Mouse (Mus musculus): ENCODE results near the gene Neu1. TPM values are rescaled to one million over a fixed set of nuclear protein-coding genes. Genes with fewer than 3 reads are reported as not detected.
"Not testable (repeated sequence)": the region's sequence is repeated elsewhere in the genome, so short reads cannot be mapped to it uniquely, and the experiment has no call there.

Gene Neu1
- polyA plus RNA-seq, 1 experiment from 2014 or later = 25.2 TPM

DNA sequence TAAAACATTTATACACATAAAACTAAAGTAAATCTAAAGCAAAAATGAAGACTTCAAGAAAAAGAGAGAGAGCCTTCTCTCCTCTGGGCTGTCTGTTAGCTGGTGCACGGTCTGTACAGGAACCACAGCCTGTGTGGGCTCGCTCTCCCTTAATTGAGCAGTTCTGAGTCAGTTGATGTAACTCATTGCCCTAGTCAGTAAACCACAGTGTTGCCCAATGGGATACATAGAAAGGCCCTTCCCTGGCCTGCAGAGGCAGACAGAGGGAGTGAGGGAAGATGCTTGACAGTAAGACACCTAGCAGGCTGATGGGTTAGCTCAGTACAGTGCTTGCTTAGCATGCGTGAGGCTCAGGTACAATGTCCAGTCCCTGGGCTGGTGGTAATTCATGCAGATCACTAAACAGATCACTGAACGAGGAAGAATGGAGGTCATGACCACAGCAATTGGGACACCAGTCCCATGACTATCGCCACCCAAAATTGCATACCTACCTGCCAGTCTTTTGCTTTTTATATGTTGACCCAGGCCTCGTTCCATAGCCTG, 7.0 kb downstream of the Neu1 start:
- Histone ChIP-seq H3K9me3 (replicated peaks) (no peaks in the 10 kb centered on the region), H3K36me3 (peaks cover 13% of the 10 kb centered on the region; the same call in 1 of the 2 replicates), H3K9ac (no peak overlapping the region), H3K4me2 (replicated peaks) (no peak overlapping the region), H3K4me3 (no peak overlapping the region), H3K27ac (no peak overlapping the region), H3K27me3 (no peaks in the 10 kb centered on the region), H3K4me1 (peaks cover 14% of the 10 kb centered on the region; the same call in 1 of the 2 replicates)
- ATAC-seq (ENCODE audit: low FRiP score) = no peak
- WGBS = 85% methylated on average over 6 of the region's 6 CpGs

DNA sequence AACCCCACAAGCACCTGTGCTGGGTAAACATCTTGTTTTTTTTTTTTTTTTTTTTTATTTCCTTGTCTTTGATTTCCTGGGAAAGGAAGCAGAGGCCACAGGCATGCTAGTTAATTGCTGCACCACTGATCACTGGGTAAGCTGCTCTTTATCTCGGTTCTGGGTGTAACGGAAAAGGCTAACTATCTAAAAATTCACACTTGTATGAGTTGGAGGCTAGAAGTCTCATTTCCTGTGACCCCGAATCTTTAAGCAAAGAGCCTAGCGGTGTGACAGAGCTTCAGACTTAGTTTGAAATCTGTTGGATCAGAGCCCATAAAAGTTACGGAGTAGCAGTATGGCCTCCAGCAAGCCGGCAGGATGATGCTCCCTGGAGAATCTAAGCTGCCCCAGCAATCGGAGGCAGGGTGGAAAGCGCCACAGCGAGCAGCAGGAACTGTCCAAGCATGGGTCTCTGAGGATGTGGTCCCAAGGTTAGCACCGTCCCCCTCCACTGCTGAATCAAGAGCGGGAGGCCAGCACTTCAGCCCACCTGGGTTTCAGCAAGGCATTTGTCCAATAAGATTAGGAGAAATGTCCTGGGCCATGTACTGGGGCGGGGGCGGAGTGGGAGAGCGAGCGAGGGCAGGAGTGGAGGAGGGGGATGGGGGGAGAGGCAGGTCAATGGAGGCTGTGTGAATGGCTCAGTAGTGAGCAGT, 10.4 kb downstream of the Neu1 start:
- Histone ChIP-seq H3K9ac (peak overlapping the region; percentile 5; the same call in 1 of the 2 replicates), H3K27ac (no peak overlapping the region), H3K27me3 (no peaks in the 10 kb centered on the region), H3K4me3 (peak overlapping the region; percentile 15), H3K36me3 (no peaks in the 10 kb centered on the region), H3K9me3 (replicated peaks) (no peaks in the 10 kb centered on the region), H3K4me1 (peaks cover 6% of the 10 kb centered on the region; the same call in 1 of the 2 replicates), H3K4me2 (replicated peaks) (peak overlapping the region; percentile 43)
- no peak for ATAC-seq (ENCODE audit: low FRiP score)
- WGBS = 12% methylated on average over 15 of the region's 15 CpGs

DNA sequence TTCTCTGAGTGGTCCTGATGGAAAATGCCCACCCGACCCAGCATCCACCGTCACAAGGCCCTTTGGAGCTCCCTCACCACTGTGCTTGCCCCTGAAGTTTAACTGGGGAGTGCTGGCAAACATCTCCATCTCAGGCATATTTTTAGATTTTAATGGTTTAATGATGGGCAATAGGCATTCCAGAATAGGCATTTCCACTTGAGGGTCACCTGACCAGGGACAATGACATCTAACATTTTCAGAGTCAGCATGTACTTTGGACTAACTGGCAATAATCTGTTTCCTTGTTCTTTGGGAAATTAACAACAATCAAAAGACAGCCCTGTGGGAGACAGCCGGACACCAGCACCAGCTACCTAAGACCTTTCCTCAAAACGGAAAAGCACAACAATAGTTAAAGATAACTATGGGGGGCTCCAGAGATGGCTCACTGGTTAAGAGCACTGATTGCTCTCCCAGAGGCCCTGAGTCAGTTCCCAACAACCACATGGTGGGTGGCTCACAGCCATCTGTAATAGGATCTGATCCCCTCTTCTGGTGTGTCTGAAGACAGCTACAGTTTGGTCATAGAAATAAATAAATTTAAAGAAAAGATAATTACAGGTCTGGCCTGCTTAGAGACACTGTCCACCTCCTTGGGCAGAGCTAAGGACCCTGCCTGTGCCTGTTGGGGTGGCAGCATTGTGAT, 12.2 kb downstream of the Neu1 start:
- H3K27ac ChIP-seq = no peak overlapping the region
- ATAC-seq (ENCODE audit: low FRiP score) = no peak
- H3K9ac ChIP-seq = no peak overlapping the region
- WGBS = 80% methylated on average over 4 of the region's 4 CpGs
- no peak overlapping the region for H3K4me2 ChIP-seq (replicated peaks)
- H3K9me3 ChIP-seq (replicated peaks) = no peaks in the 10 kb centered on the region
- no peaks in the 10 kb centered on the region for H3K27me3 ChIP-seq
- H3K36me3 ChIP-seq = no peaks in the 10 kb centered on the region
- no peak overlapping the region for H3K4me3 ChIP-seq
- peaks cover 6% of the 10 kb centered on the region; the same call in 1 of the 2 replicates for H3K4me1 ChIP-seq

DNA sequence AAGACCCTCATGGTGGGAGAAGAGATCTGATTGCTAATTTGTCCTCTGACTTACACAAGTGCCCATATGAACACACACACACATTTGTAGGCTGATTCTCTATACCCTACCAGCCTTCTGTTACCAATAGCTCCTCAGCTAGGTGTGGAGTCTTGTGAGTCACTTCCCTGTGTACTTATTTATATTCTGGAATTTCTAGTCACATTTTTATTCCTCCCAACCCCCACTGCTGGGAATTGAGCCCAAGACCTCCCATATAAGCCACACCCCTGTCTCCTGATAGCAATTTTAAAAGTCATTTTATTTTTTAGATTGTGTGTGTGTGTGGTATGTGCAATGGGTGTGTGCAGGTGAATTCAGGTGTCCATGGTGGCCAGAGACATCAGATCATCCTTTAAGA, 13.3 kb downstream of the Neu1 start:
- Histone ChIP-seq H3K27ac (no peak overlapping the region), H3K36me3 (peaks cover 1% of the 10 kb centered on the region), H3K27me3 (no peaks in the 10 kb centered on the region), H3K4me2 (replicated peaks) (no peak overlapping the region), H3K9me3 (replicated peaks) (no peaks in the 10 kb centered on the region), H3K9ac (no peak overlapping the region), H3K4me1 (peaks cover 6% of the 10 kb centered on the region; the same call in 1 of the 2 replicates), H3K4me3 (no peak overlapping the region)
- ATAC-seq (ENCODE audit: low FRiP score) = no peak

DNA sequence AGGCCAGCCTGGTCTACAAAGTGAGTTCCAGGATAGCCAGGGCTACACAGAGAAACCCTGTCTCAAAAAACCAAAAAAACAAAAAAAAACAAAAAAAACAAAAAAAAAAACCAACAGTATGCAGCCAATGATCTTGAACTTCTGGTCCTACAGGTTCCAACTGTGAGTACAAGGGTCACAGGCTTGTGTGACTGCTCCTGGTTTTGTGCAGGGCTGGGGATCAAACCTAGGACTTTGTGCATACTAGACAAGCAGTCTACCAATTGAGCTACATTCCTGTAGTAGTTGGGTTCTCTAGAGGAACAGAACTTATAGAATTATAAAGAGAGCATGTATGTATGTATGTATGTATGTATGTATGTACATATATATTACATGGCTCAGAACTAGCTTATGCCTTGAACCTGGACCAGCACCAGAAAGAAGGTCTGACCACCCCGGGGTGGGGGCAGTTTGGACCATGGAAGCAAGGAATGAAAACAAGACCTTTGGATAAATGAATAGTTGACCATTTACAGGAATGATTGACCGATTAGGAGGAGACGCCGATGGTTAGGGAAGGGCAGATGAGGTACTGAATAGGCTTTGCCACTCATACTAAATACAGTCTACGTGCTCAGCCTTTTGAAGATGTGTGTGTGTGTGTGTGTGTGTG, 15.6 kb downstream of the Neu1 start:
- no peak overlapping the region for H3K4me3 ChIP-seq
- H3K9me3 ChIP-seq (replicated peaks) = no peaks in the 10 kb centered on the region
- 93% methylated on average over 5 of the region's 5 CpGs for WGBS
- no peak overlapping the region for H3K9ac ChIP-seq
- H3K36me3 ChIP-seq = peaks cover 17% of the 10 kb centered on the region
- H3K4me1 ChIP-seq = peaks cover 16% of the 10 kb centered on the region
- no peak for ATAC-seq (ENCODE audit: low FRiP score)
- H3K4me2 ChIP-seq (replicated peaks) = no peak overlapping the region
- H3K27me3 ChIP-seq = no peaks in the 10 kb centered on the region
- no peak overlapping the region for H3K27ac ChIP-seq

DNA sequence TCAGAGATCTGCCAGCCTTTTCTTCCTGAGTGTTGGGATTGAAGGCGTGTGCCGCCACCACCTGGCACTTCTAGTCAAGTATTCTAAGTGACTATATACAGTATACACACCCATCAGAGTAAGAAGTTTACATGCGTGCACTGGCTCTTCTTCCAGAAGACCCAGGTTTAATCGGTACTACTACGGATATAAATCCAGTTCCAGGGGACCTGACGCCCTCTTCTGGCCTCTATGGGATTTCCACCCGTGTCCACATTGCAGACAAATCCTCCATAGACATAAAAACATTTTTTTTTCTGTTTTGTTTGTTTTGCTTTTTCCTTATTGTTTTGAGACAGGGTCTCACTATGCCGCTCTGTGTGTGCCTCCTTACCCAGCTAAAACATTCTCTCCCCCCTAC, 16.6 kb downstream of the Neu1 start:
- Histone ChIP-seq H3K4me2 (replicated peaks) (no peak overlapping the region), H3K9ac (no peak overlapping the region), H3K4me3 (no peak overlapping the region), H3K36me3 (peaks cover 17% of the 10 kb centered on the region), H3K27ac (peak overlapping the region; percentile 35; the same call in 1 of the 2 replicates), H3K27me3 (no peaks in the 10 kb centered on the region), H3K4me1 (peaks cover 13% of the 10 kb centered on the region), H3K9me3 (replicated peaks) (no peaks in the 10 kb centered on the region)
- WGBS = 35% methylated on average over 8 of the region's 8 CpGs
- ATAC-seq (ENCODE audit: low FRiP score) = no peak

DNA sequence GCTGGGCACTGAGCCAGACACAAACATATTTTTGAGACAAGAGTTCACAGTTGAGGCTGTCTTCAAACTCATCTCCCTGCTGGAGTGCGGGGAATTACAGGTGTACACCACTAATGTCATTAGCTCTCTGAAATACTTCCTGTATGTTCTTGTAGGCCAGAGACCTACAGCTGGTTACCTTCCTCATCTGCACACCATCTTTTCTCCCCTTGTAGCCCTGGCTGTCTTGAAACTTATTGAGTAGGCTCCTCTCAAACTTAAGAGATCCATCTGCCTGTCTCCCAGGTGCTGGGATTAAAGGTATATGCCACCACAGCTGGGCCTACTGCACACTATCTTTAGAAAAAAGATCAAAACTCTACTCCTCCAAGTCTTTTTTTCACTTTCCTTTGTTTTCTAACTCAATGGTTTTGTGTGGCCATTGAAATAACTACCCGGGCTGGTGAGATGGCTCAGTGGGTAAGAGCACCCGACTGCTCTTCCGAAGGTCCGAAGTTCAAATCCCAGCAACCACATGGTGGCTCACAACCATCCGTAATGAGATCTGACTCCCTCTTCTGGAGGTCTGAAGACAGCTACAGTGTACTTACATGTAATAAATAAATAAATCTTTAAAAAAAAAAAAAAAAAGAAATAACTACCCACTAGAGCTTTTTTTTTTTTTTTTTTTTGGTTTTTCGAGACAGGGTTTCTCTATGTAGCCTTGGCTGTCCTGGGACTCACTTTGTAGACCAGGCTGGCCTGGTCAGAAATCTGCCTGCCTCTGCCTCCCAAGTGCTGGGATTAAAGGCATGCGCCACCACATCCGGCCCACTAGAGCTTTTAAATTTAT, 17.9 kb downstream of the Neu1 start:
- not testable (repeated sequence) for H3K4me2 ChIP-seq (replicated peaks); H3K4me3 ChIP-seq; H3K9me3 ChIP-seq (replicated peaks); H3K9ac ChIP-seq; H3K27ac ChIP-seq; H3K27me3 ChIP-seq; ATAC-seq (ENCODE audit: low FRiP score)
- WGBS = 65% methylated on average over 9 of the region's 9 CpGs
- H3K36me3 ChIP-seq = peaks cover 17% of the 10 kb centered on the region
- H3K4me1 ChIP-seq = peaks cover 13% of the 10 kb centered on the region

DNA sequence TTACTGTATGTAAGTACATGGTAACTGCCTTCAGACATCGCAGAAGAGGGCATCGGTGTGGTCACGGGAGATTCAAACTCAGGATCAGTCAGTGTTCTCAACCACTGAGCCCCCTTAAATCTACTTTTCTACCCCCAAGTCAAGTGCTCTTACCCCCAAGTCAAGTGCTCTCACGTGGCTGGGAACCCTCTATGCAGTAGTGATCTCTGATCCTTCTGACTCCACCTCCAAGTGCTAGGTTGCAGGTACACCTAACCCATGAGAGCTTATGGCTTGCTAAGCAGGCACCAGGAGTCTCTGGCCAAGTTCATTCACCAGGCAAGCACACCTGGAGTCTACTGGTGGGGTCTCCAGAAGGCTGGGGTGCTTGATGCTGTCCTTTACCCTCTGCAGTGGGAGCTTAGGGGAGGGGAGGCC, 18.5 kb downstream of the Neu1 start:
- no peaks in the 10 kb centered on the region for H3K27me3 ChIP-seq
- no peak for ATAC-seq (ENCODE audit: low FRiP score)
- peaks cover 13% of the 10 kb centered on the region for H3K4me1 ChIP-seq
- H3K4me2 ChIP-seq (replicated peaks) = no peak overlapping the region
- H3K36me3 ChIP-seq = peaks cover 17% of the 10 kb centered on the region
- H3K9me3 ChIP-seq (replicated peaks) = no peaks in the 10 kb centered on the region
- H3K27ac ChIP-seq = no peak overlapping the region
- H3K4me3 ChIP-seq = no peak overlapping the region
- H3K9ac ChIP-seq = no peak overlapping the region
- WGBS = 41% methylated on average over 4 of the region's 4 CpGs

DNA sequence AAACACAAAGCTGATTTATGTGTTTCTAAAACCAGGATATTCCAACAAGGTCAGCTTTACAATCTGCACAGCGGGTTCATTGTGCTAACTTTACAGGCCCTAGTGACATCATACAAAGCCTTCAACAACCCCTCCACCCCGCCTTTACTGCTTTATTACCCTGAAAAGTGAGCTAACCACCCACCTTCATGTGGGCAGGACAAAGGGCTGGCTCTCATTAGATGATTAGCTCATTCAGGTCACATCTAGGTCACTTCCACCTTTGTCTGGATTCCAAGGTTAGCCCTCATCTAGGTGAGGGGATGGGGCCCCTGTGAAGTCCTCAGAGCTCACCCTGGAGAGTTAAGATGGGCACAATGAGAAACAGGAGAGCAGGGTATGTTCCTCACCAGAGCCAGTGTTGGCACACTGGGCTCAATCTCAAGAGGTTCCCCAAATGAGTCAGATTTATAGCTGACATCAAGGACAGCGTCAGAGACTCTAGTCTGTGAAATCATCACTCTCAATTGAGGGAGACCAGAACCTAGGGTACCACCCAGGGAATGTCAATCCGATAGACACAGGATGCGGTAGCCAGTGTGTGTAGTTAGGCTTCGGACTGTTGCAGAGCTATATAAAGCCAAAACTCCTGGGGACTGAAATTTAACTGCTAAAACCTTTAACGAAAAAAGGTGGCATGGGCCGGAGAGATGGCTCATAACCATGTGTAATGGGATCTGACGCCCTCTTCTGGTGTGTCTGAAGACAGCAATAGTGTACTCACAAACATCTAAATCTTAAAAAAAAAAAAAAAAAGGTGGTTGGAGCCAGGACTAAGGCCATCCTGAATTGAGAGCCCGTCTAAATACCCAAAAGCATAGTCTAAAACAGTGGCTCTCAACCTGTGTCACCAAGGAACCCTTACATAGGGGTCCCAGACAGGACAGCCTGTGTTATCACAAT, 19.7 kb downstream of the Neu1 start:
- peaks cover 11% of the 10 kb centered on the region for H3K27me3 ChIP-seq
- H3K27ac ChIP-seq = peak overlapping the region; percentile 91
- H3K9ac ChIP-seq = peak overlapping the region; percentile 95
- H3K36me3 ChIP-seq = peaks cover 17% of the 10 kb centered on the region
- H3K4me2 ChIP-seq (replicated peaks) = peak overlapping the region; percentile 95
- ATAC-seq (ENCODE audit: low FRiP score) = no peak
- peaks cover 13% of the 10 kb centered on the region for H3K4me1 ChIP-seq
- WGBS = 32% methylated on average over 10 of the region's 10 CpGs
- H3K4me3 ChIP-seq = peak overlapping the region; percentile 82
- no peaks in the 10 kb centered on the region for H3K9me3 ChIP-seq (replicated peaks)

DNA sequence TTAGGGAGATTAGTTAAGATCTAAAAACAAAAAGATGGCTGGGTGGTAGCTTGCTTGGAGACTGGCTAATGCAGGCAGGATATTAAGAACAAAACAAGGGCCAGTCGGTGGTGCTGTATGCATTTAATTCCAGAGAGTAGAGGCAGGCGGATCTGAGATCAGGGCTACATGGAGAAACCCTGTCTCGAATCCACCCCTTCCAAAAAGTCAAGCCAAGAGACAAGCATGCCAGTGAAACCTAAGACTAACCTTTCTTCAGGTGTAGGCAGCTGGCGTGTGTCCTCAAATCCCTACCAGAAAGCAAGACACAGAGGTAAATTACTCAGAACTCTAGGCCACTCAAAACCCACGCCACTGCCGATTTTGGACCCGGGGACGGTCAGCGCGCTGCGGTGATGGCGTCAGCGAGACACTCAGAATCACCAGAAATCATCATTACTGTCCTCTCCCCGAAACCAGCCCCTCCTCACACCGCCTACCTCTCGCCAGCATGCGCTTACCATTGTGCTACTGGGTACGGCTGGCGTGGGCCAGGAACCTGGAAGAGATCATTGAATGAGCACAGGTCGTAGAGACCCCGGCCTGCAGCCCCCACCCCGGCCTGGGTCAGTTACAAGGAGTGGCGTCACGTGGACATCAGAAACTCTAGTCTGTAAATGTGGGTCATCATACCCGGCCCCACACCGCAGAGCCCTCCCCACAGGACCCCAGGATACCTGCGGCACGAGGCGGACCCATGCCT, 20.8 kb downstream of the Neu1 start:
- Histone ChIP-seq H3K4me1 (peaks cover 13% of the 10 kb centered on the region), H3K27ac (peak overlapping the region; percentile 91), H3K4me3 (peak overlapping the region; percentile 82), H3K36me3 (peaks cover 17% of the 10 kb centered on the region), H3K9ac (peak overlapping the region; percentile 95), H3K4me2 (replicated peaks) (peak overlapping the region; percentile 95), H3K27me3 (peaks cover 17% of the 10 kb centered on the region), H3K9me3 (replicated peaks) (no peaks in the 10 kb centered on the region)
- ATAC-seq (ENCODE audit: low FRiP score) = no peak; the same call in none of the 2 replicates
- under 1% methylated on average over 29 of the region's 29 CpGs for WGBS

All from hindbrain, embryonic 12.5 days (tissue).